Mouse (Mus musculus) megakaryocyte, embryonic 14.5 days (primary cell): ENCODE results near the gene Hist1h1d.

Source experiments
- FLI1 ChIP-seq: IDR thresholded peaks from 2 replicates; pipeline ENCODE4 v1.6.1; 2012; ENCODE audit warnings: low read length, inconsistent platforms, mixed read lengths
- GATA1 ChIP-seq: IDR thresholded peaks from 3 replicates; pipeline ENCODE4 v1.6.1; 2012; ENCODE audit warnings: mixed read lengths, low read length, inconsistent platforms, borderline replicate concordance

GRCm38 (mm10) chr13:23513517-23513916, 39.5 kb upstream of the Hist1h1d start:
- TF ChIP-seq GATA1 (no peak), FLI1 (no peak)
